In genomic region chr6:88055663-88056062, GRCm38 (mm10) we compare ENCODE assay signal across 24 mouse cellular contexts.
"Had no signal": no experiment of that assay in that cellular context is flagged by ENCODE, and none has a peak within 500 bp of the region (broad histone marks: within the 10 kb centered on the region; RNA-seq: fewer than 3 reads in every experiment).

No protein-coding gene starts in this region.

- H3K4me2 ChIP-seq: heart, embryonic 12.5 days; hindbrain, embryonic 12.5 days; hindbrain, embryonic 14.5 days; intestine, embryonic 15.5 days; kidney, embryonic 15.5 days; limb, embryonic 13.5 days; limb, embryonic 15.5 days had no signal

- H3K36me3 ChIP-seq: heart, embryonic 10.5 days; heart, embryonic 12.5 days; hindbrain, embryonic 10.5 days; hindbrain, embryonic 12.5 days; intestine, embryonic 15.5 days; kidney, embryonic 15.5 days; limb, embryonic 13.5 days; limb, embryonic 15.5 days had no signal

- H3K27ac ChIP-seq: gastrocnemius, adult 2 months; heart, embryonic 10.5 days; hindbrain, embryonic 10.5 days; hindbrain, embryonic 12.5 days; hindbrain, embryonic 14.5 days; intestine, embryonic 15.5 days; kidney, embryonic 15.5 days; kidney, postnatal 0 days; layer of hippocampus, adult 2 months; left cerebral cortex, adult 2 months; limb, embryonic 13.5 days; limb, embryonic 15.5 days; liver, embryonic 14.5 days had no signal

- H3K4me3 ChIP-seq: gastrocnemius, adult 2 months; heart, embryonic 10.5 days; heart, embryonic 12.5 days; hindbrain, embryonic 10.5 days; hindbrain, embryonic 12.5 days; intestine, embryonic 15.5 days; kidney, embryonic 15.5 days; layer of hippocampus, adult 2 months; left cerebral cortex, adult 2 months; limb, embryonic 13.5 days; limb, embryonic 15.5 days had no signal

- ATAC-seq: hindbrain, embryonic 16.5 days; inflammation-experienced regulatory T-cells, adult 6 months; intestine, embryonic 15.5 days; intestine, postnatal 0 days had no signal

- DNase-seq: gastrocnemius, adult 2 months; gastrocnemius, postnatal 10 days; gastrocnemius, postnatal 25 days; heart, adult 18-20 months; heart, postnatal 10 days; heart, postnatal 4 days; kidney, postnatal 4 days; left cerebral cortex, postnatal 4 days had no signal

- H3K9me3 ChIP-seq: heart, embryonic 10.5 days; heart, embryonic 12.5 days; hindbrain, embryonic 10.5 days; hindbrain, embryonic 12.5 days; intestine, embryonic 15.5 days; kidney, embryonic 15.5 days; limb, embryonic 13.5 days; limb, embryonic 15.5 days had no signal

- H3K9ac ChIP-seq: heart, embryonic 12.5 days; hindbrain, embryonic 12.5 days; hindbrain, embryonic 14.5 days; intestine, embryonic 15.5 days; kidney, embryonic 15.5 days; limb, embryonic 13.5 days; limb, embryonic 15.5 days; liver, embryonic 14.5 days had no signal

- H3K4me1 ChIP-seq: heart, embryonic 10.5 days; heart, embryonic 12.5 days; hindbrain, embryonic 10.5 days; hindbrain, embryonic 12.5 days; kidney, embryonic 15.5 days; limb, embryonic 13.5 days; limb, embryonic 15.5 days had no signal

- H3K27me3 ChIP-seq: intestine, embryonic 15.5 days; kidney, embryonic 15.5 days; limb, embryonic 15.5 days had no signal
